Mouse (Mus musculus): Measurements from ENCODE around the gene Lrmda.

Gene Lrmda

DNA sequence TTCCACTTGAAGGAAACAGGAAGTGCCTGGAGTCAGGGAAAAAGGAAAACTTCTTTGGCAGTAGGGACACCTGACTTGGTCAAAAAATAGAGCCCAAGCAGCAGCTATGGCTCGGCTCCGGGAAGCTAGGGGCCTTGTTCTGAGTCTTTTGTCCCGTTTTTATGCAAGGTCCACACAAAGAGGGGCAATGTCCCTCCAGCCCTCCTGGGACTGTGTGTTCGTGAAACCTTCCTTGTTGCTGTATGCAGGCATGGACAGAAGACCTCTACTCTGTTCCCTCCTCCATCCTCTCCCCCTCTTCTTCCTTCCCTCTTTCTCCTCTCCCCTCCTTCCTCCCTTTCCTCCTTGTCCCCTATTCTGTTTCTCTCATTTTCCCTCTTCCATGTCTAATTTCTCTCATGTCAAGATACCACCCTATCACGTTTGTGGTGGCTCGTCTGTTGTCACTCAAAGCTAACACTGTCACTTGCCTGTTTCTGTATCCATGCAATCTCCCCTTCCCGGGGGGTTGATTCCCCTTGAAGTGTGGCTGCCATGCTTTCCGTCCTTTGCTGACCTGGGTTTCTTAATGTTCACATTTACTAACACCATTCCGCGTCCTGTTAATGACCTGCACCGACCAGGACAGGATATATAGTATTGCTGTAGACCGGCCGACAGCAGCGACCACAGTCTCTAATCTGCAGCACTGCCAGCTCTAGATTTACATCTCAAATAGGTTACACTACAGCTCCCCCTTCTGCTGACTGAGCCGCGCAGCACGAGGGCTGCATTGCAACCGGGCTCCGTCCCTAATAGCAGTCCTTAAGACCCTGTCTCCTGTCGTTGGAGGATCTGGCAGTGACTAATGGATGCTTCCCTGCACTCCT lies 788.4 kb downstream of the Lrmda start:
- DNase-seq (ENCODE audit: low spot score), result no peak

DNA sequence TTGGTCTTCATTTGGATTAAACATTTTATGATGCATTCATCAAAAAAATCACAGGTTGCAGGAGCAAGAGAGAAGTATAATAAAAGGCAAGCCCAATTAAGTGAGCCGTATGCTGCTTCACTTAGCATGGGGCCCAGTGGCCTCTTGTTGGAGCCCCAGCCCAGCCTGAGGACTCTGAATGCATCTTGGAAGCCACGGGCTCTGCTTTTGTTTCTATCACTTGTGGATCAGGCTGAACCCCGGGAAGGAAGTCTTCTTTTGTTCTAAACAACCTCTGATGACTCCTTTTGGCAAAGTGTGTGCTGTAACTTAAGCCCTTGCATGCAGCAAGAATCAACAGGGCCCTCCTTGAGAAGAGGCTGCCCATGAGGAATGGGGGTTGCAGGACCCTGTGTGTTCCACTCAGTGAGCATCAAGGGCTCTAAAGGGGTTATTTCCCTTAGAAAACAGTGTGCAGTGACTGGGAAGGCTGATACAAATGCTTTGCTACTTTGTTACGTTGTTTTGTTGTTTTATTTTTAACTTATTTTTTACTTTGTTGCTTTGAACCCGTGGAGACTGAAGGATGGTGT lies 789.2 kb downstream of the Lrmda start:
- DNase-seq (ENCODE audit: low spot score), result no peak

DNA sequence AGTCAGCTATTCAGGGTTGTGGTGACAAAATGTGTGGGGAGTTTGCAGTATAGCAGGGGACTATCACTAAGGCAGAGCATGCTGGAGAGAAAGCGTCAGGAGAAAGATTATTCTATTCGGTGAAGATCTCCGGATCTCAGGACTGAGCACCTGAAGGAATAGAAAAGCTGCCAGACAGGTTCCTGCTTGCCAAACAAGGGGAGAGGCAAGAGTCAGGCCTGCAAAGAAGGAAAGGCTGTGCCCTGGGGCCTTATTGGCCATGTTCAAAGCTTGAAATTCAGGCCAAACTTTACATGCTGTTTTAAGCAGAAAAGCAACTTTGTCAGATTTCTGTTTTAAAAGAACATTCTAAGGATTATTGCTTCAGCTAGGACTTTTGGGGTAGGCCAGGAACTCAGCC lies 789.7 kb downstream of the Lrmda start:
- DNase-seq (ENCODE audit: low spot score), result no peak

DNA sequence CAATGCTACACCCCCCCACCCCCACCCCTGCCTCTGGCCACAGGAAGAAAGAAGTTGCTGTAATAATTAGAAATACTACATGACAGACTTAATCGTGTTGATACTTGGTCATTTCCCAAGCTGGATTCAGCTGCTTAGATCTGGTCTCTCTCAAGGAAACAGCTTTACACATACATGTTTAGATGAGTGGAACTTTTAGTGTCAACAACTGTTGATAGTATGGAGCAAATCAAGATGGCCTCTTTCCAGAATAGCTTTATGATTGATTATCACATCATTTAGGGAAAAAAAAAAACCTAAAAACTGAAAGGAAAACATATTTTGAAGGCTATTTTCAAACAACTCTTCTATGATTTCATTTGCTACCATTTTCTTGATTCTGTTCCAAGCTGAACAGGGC lies 791.0 kb downstream of the Lrmda start:
- DNase-seq (ENCODE audit: low spot score), result no peak

DNA sequence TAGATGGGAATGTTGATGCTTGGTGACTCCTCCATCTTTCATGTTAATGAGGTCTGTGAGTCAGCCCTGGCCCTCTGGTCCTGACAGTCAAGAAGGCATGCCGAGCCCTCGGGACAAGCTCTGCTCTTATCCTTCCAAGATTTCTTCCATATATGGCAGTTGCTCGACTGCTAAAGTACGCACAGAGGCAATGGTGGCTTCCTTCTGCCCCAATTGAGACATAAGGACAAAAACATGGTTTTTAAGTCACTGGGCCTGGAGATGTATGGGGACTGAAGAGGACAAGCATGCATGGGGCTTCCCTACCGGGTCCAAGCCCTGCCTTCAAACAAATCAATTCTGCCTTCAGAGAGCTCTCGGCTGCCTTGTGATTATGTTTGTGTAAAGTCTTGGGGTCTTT lies 793.3 kb downstream of the Lrmda start:
- DNase-seq (ENCODE audit: low spot score), result no peak

DNA sequence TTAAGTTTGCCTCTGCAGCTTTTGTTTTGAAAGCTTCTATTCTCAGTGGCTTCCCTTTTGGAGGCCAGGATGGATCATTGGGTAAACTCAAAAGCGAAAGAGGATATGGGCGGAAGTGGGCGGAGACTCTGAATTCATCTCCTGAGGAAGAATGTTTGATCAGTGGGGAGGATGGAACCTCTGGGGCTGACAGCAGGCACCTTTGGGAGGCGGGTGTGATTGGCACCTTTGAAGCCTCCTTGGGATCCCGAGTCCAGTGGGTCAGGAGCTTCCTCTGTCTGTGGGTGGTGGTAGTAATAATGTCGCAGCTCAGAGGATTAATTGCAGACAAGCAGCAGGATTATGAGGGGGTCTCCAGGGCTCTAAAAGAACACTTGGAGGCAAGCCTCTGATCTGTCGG lies 793.9 kb downstream of the Lrmda start:
- no peak for DNase-seq (ENCODE audit: low spot score)

DNA sequence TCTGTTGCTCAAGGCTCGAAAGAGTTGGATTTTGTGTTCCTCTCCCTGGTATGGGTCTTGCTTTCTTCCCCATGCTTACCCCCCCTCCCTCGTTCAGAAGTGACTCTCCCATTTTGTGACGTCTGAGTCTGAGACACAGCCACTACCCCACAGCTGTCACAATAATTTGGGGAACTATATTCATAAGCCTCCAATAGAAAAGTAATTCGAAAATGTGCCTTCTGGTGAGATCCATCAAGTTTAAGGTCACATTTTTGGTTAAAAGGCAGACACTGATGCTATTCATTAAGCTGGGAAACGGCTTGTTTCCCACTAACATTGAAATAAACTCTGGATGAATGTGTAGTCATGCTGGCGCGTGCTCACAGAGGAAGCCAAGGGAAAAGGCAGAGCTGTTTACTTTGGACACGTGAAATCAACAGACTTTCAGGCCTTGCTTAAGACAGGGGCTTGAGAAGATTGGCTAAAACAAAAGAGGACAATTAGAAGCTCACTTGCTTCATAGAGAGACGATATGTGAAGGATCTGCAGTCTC lies 795.4 kb downstream of the Lrmda start:
- no peak for DNase-seq (ENCODE audit: low spot score)

DNA sequence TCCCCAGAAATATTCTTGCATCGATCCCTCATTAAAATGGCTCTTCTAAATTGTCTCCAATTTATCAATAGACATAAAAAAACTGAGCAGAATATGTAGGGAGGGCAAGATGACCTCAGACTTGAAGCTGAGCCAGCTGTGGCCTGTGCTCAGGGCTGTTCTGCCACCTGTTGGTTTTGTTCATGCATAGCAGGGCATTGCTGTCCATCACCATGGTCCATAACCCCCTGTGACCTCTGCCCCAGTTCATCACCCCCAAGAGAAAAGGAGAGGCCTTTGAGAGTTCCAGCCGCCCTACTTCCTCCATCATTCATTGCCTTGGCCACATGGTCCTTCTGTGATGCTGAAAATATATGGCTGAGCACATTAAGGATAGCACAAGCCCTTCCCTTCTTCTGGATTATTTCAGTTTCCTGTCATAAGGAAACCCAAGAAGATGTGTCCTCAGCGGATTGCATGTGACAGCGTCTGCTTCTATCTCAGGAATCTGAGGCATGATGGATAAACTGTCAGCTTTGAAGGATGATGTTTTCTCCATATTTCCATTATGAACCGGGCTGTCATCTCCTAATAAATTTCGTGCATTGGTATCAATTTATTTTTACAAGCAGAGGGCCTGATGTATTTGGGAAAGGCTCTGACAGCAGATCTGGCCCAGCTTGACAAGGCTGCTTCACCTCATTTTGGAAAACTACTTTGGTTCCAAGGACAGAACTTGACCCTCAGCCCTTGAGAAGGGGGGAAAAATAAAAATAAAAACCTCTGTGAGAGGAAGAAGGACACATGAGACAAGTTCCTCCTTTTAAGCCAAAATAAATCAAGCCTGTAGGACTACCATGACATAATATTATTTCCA lies 798.1 kb downstream of the Lrmda start:
- DNase-seq (ENCODE audit: low spot score), result no peak

DNA sequence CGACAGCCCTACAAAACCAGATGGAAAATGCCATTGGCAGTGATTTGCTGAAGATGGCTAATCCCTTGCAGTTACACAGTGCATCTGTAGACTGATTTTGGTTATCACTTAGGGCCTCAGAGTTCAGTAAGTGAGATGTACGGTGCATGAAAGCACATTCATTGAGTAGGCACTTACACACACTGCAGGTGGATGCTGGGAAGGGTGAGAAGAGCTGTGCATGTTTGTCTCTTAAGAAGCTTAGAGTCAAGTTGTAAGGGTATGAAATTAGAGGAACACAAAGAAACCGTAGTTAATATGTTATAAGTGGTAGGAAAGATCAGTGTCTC lies 798.7 kb downstream of the Lrmda start:
- DNase-seq (ENCODE audit: low spot score), result no peak

DNA sequence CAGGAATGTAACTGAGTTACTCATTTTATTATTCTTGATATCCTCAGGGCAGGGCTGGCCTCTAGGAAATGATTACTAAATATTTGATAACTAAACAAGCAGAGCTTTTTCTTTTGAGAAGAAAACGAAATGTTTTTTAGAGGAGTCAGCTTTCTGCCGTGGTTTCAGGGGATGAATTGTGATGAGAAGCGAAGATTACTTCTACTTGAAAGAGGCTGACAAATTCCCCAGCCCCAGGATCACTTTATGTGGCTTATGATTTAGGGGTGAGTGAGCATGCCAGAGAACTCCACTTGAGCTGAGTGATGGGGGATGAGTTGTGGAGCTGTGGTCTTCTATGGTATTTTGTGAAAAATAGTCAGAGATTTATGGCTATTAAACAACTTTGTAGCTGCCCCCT lies 803.4 kb downstream of the Lrmda start:
- DNase-seq (ENCODE audit: low spot score), result no peak

DNA sequence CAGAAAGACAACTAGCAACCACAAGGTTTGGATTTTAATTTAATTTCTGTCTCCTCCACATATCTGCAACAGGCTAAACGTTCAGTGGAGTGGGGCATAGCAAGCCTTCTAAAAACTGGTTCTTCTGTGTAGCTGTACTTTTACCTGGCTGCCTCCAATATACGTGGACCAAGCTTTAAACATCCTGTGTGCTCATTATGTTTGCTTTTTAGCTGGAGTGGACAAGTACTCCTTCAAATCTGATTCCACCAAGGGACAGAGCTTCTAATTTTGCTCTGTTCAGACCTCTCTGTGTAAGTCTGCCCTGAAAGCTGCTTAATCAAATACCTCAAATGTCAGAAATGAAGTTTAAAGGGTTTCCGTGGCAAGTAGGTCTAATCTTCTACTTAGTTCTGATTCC lies 807.3 kb downstream of the Lrmda start:
- no peak for DNase-seq (ENCODE audit: low spot score)

DNA sequence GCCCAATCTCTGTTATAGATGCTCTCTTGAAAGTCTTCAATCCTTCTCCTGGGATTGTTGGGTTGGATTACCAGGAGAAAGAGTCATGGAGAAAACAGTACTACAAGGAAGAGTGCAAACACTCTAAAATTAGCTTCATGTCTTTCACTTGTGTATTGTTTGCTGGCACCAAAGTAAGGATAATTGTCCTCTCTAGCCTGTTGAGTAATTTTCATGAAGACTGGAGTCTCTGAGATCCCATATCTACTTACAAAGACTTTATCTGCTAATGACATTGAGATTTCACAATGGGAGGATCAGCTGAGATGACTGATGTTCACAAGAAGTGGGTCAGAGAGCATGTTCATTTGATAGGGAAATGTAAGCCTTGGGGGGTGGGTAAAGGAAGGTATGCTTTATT lies 817.5 kb downstream of the Lrmda start:
- DNase-seq (ENCODE audit: low spot score), result no peak

DNA sequence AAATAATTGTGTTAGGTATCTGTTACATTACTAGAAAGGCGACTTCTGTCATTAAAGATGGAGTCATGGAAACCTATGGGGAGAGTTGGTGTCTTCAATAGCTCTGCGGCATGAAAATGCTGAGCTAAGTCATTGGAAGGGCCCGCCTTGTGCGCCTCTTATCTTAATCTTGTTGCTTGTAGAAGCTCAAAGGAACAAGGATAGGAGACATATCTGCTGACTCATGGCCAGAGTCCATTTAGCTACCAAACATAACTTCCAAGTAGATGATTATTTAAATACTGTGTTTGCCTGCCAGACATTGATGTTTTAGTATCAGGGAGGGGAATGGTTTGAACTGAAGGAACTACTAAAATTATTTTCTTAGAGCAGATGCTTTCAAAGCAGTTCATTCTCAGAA lies 821.6 kb downstream of the Lrmda start:
- DNase-seq (ENCODE audit: low spot score), result no peak

DNA sequence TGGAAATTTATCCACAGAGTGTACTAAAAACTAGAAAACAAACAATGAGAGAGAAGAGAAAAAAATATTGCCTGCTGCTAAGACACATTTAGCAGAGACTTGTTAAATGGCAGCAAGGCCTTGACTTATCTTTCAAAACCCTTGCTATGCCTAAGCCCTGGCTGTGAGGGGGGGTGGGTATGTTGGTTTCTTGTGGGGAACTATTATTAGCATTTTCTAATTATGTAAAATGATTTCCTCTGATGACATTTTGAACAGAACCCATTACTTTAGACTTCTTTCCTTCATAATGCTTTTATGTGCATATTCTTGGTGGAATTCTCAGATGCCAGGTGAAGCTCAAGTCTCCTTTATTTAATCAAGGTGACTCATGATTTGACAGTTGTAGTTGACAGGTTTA lies 824.5 kb downstream of the Lrmda start:
- no peak for DNase-seq (ENCODE audit: low spot score)

DNA sequence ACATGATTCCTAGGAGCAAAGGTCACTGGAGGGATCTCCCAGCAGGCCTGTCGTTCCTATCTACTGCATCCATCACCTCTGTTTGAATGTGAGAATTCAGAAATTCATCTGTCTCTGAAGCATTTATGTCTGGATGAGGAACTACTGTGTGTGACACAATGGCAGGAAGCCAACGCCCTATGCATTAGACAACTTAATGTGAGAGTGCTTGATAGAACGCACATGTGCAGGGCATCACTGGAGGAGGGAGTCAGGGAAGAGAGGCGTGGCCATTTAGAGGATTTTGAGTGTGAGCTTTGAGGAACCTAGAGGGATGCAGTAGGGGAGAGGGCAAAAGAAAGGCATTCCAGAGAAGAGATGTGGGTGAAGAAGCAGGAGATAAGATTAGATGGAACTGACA lies 825.9 kb downstream of the Lrmda start:
- DNase-seq (ENCODE audit: low spot score), result no peak

DNA sequence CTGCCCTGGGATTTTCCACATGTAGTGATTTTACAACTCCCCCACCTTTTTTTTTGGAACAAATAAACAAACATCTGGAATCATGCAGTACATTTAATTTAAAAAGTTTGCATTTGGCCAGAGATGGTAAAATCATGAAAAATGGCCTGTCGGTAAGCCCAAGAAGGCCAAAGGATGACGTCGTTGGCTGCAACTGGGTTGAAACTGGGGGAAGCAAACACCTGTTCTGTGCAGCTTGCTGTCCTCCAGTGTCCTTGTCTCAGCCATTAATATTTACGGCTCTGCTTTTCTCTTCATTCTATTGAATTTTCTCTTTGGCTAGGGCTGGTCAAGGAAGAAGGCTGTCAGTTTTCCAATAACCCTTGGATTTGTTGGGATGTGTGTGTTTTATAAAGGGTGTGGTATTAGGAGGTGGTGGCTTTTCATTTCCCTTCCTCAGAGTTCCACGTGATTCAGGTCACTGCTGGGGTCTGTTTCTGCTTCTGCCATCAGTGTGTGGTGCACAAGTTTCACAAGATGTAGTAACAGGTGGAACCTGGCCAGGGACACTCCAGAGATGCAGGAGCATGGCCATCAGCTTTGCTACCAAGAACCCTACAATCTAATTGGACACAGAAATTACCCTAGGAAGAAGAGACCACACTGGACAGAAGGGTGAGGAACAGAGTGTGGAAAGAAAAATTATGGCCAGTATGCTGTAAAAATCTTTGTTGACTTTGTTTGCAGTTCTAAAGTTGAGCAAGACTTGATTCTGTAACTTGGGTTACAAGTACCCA lies 827.7 kb downstream of the Lrmda start:
- no peak for DNase-seq (ENCODE audit: low spot score)

DNA sequence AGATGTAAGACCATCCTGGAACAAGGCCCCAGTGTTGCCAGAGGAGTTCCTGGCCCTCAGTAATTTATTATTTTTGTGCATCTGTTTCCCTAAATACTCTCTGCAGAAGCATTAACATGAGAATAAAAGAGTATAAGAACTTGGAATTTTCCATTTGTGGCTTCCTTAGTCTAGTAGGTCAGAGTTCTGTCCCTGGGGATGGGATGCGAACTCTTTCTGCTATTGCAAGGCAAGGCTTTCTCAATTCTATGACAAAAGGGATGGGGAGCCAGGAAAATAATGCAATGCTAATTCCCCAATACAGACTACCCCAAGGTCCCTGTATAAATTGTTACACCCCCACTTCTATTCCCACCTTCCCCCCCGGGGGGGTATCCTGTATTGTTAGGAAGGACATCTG lies 829.6 kb downstream of the Lrmda start:
- DNase-seq (ENCODE audit: low spot score), result no peak

DNA sequence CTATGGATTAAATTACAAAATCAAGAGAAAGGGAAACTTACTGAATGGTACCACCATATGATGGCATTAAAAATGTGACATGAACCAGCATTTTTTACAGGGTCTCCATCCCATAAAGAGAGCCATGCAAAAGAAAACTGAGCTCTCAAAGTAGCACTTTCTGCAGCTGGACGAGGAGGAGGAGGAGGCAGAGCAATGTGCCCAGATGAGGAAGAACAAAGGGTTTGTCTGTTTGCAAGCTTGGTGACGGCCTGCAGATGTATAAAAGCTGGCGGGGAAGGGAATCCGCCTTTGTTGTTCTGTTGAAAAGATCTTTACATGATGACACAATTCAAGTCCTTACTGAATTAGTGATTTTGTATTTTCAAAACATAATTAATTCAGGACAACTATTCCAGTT lies 841.1 kb downstream of the Lrmda start:
- DNase-seq (ENCODE audit: low spot score), result no peak

DNA sequence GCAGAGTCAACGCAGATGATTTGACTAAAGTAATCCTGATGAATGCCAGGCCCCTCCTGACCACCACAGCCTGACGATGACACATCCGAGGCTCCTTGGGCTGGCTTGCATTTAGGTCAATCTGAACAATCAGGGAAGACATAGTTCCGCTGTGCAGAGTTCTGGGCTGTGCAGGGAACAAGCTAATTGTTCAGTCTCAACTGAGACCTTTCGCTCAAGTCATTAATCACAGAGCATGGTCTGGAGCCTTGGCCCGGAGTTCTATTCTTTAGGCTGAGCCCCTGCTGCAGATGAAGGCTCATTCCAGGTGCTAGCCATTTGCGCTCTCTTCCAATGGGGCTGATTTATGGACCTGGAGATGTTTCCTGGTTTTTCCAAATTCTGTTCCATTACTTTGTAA lies 844.6 kb downstream of the Lrmda start:
- DNase-seq (ENCODE audit: low spot score), result no peak

DNA sequence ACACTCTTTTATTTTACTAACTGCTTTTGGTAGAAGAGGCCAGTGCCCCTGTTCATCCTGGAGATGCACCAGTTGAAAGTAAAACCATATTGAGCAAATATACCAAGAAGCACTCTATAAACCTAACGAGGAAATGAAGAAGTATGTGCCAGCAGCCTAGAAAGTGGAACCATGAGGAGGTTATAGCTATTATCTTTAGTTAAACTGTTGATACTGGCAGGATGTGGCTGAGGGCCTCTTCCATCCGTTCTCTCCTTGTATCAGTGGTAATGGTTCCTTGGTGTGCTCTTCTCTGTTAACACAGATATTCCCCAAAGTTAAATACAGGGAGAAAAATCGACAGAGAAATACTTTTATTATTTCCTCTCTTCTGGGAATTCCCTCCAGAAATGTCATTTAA lies 855.1 kb downstream of the Lrmda start:
- no peak for DNase-seq (ENCODE audit: low spot score)

DNA sequence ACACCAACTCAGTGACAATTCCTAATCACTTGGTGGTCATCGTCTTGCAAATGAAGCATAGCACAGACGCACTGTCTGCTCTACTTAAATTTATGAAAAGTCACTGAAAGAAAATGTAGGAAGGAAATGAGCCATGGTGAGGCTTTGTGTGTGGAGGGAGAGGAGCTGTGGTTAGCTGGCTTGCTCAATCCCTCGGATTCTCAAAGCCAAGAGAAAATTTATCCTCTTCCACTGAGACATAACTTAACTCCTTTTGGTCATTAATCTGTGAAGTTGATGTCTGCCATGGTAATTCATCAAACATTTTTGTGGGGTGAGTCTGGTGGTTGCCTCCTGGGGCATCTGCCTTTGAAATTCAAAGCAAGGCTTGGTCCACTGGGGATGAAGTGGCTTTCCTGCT lies 867.7 kb downstream of the Lrmda start:
- DNase-seq (ENCODE audit: low spot score), result no peak

DNA sequence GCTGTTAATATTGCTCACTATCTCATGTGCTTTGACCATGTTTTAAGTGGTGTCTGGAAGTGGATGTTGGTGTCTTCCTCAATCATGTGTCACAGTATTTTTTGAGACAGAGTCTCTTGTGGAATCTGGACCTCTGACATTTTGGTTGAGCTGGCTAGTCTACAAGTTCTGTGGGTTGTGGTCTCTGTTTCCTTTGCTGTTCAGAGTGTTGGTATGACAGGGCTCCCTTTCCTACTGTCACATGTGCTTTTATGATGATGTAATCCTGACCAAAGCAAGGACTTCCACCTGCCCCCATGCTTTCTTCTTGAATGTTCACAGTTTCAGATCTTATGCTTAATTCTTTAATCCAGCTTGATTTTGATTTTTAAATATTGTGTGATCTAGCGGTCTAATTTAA lies 879.8 kb downstream of the Lrmda start:
- DNase-seq (ENCODE audit: low spot score), result no peak

Measured in spleen, adult 12 weeks (tissue).